Mouse (Mus musculus) bone marrow macrophage, adult 2 months (primary cell): ENCODE data around the gene Srp54a. TPM values are rescaled to one million over a fixed set of nuclear protein-coding genes. Genes with fewer than 3 reads are reported as not detected.
A peak's percentile ranks its signal among the peaks of the same experiment; 100 is the strongest.
"Not testable (repeated sequence)": the region's sequence is repeated elsewhere in the genome, so short reads cannot be mapped to it uniquely, and the experiment has no call there.

Experiments
- H3K27ac ChIP-seq: 2 replicates; pipeline ENCODE4 v1.5.1; 2012; ENCODE audit warnings: low read depth, low read length; ENCODE audit not compliant: insufficient read depth
- H3K4me1 ChIP-seq: 2 replicates; pipeline ENCODE4 v1.6.1; 2012; ENCODE audit warnings: low read length; ENCODE audit not compliant: control insufficient read depth, insufficient read depth
- H3K4me3 ChIP-seq: 2 replicates; pipeline ENCODE4 v1.5.1; 2012; ENCODE audit warnings: mild to moderate bottlenecking, low read length, moderate library complexity; ENCODE audit not compliant: insufficient read depth
- polyA plus RNA-seq: library from polyadenylated mRNA; stranded (reverse); fragments of >200 nt; gene quantifications from 2 replicates; pipeline ENCODE4 v1.2.4, GENCODE M21; 2012; ENCODE audit not compliant: missing spikeins, insufficient read depth, insufficient read length

The Srp54a gene
- polyA plus RNA-seq, 1 experiment, result 74.7 TPM

DNA sequence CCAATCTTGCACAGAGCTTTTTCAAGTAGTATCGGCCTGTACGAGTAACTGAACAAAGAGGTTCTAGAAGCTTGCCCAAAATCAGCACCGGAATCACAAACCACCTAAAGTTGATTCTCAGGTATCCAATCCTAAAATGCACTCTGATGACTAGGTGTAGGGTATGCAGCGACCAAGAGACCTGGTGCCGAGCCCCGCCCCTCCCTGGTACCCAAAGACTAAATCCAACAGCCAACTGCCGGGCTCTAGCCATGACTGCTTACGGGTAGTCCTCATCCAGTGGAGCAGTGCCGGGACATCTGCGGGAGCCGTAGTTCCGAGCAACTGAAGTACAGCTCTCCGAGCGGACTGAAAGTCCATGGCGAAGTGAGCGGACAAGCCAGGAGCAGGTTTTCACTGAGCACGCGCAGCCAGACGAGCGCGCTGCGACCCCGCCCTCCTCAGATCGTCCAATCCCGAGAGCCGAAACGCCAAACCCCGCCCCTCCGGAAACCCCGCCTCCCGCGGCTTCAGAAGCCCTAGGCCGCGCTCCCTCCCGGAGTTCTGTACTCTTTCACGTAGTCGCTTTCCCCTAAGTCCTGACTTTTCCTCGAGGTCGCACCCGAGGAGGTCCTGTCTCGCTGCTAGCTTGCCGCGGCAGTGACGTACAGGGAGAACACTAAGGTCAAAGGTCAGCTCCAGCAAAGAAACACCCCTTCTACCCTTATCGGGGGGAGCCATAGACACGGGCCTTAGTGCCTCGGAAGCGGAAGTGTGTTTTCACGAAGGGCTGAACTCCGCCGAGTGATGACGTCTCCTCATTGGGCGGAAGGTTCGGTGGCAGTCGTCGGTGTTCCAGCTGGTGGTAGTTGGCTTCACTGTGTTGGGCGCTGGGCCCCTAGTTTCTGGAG is 74.7 kb downstream of the Srp54a start, which contains the start of gene Srp54b:
Gene Srp54b (plus strand): TSS at position 546 of the 890 bp plus-strand sequence.
- H3K27ac ChIP-seq, H3K4me1 ChIP-seq: not testable (repeated sequence)
- peak within 1 kb of the TSS; percentile 42 for H3K4me3 ChIP-seq

DNA sequence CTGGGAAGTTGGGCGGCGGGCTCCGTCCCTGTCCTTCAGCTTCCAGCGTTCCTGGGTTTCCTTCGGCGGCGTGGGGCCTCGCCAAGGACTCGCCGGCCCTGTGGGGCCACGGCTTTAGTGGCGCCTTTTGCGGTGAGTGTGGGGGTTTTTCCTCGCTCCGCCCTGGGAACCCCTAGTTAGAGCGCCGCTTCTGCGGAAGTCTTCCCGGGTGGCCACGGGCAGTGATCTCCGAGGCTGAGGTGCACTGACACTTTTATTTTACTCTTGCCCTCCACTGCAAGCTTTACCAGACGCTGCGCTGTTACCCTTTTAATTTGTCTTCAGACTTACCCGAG is 75.4 kb downstream of the Srp54a start:
- H3K27ac ChIP-seq, H3K4me1 ChIP-seq: not testable (repeated sequence)
- peak overlapping the region; percentile 42 for H3K4me3 ChIP-seq

Other genes starting within 250 kb of the Srp54a start
- gene Cfl2, start 217.4 kb upstream of the Srp54a start, polyA plus RNA-seq, result 24.3 and 33.5 TPM in 2 replicates
- gene Gm20403, start 93.7 kb upstream of the Srp54a start, polyA plus RNA-seq, result not detected in 2 replicates
- 19.8 and 22.2 TPM in 2 replicates for gene Baz1a, start 65.9 kb upstream of the Srp54a start, polyA plus RNA-seq
- gene 2700097O09Rik, start 152 bp upstream of the Srp54a start, polyA plus RNA-seq, result 9.7 and 12.8 TPM in 2 replicates
- gene Fam177a, start 44.2 kb downstream of the Srp54a start, polyA plus RNA-seq, result 33.7 and 34.7 TPM in 2 replicates
- gene Srp54b, start 74.8 kb downstream of the Srp54a start, polyA plus RNA-seq, result 12.6 and 19.7 TPM in 2 replicates
- not detected in 2 replicates for gene 1700047I17Rik2, start 119.3 kb downstream of the Srp54a start, polyA plus RNA-seq
- gene Srp54c, start 149.9 kb downstream of the Srp54a start, polyA plus RNA-seq, result 66.9 and 78.6 TPM in 2 replicates
- gene 1110008L16Rik, start 219.3 kb downstream of the Srp54a start, polyA plus RNA-seq, result 8.3 and 9.8 TPM in 2 replicates
- 19.7 and 24.6 TPM in 2 replicates for gene Ppp2r3c, start 222.7 kb downstream of the Srp54a start, polyA plus RNA-seq